ENCODE assay signal across 12 mouse cellular contexts in the genomic region with DNA sequence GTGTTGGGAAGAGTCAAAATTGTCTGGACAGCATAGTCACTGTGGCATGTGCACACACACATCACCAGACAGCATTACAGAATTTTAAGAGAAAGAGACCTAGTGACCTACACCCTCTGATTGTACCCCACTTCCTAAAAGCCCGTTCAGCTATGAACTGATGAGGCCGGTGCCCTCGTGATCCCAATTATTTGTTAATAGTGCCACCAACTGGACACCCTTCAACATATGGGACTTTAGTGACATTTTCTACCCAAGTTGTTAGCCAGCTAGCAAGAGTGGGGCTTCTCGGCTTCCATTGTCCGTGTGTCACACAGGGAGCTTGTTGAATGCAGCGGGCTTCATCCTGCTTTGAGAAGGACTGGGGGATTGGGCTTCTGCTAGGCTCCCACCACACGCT. TPM values are rescaled to one million over a fixed set of nuclear protein-coding genes. Genes with fewer than 3 reads are reported as not detected.
DNase-seq lines count a peak whose midpoint lies in the region; ATAC-seq and TF ChIP-seq lines count a peak whose summit lies in the region.
"Had no signal": no experiment of that assay in that cellular context is flagged by ENCODE, and none has a peak within 500 bp of the region (broad histone marks: within the 10 kb centered on the region; RNA-seq: fewer than 3 reads in every experiment).

No protein-coding gene starts in this region.

- H3K9me3 ChIP-seq in forebrain, embryonic 10.5 days = peaks cover 13% of the 10 kb centered on the region

- H3K27ac ChIP-seq in layer of hippocampus, adult 2 months = no peak overlapping the region
- H3K27ac ChIP-seq in forebrain, embryonic 10.5 days = no peak overlapping the region
- H3K27ac ChIP-seq: embryonic facial prominence, embryonic 12.5 days; hindbrain, embryonic 13.5 days had no signal

- peaks cover 30% of the 10 kb centered on the region for H3K27me3 ChIP-seq in forebrain, embryonic 10.5 days (ENCODE audit: poor library complexity, severe bottlenecking)
- H3K27me3 ChIP-seq: embryonic facial prominence, embryonic 12.5 days had no signal

- peak; percentile 45 for TF ChIP-seq CTCF in layer of hippocampus, adult 2 months (conservative IDR thresholded peaks at IDR 0.05)

- no peak for DNase-seq in layer of hippocampus, adult 2 months (ENCODE audit: low spot score in 2 of 2)
- DNase-seq in layer of hippocampus, postnatal 36 days = no peak
- DNase-seq in Muller cell, postnatal 12 days (ENCODE audit: inconsistent ontology term) = peak; percentile 15
- DNase-seq in cerebellum, adult 9-11 months = peak; percentile 44
- DNase-seq in thymus, postnatal 14 days = no peak
- DNase-seq in forebrain, embryonic 10.5 days (ENCODE audit: extremely low spot score, low spot score) = no peak
- DNase-seq: left cerebral cortex, postnatal 4 days; right cerebral cortex, postnatal 14 days; thymus, postnatal 25 days had no signal

- WGBS in forebrain, embryonic 10.5 days = 62% methylated on average over 7 of the region's 7 CpGs

- no peak overlapping the region for H3K4me3 ChIP-seq in layer of hippocampus, adult 2 months
- no peak overlapping the region for H3K4me3 ChIP-seq in forebrain, embryonic 10.5 days
- H3K4me3 ChIP-seq: embryonic facial prominence, embryonic 12.5 days; hindbrain, embryonic 13.5 days had no signal

- H3K4me1 ChIP-seq in forebrain, embryonic 10.5 days = peaks cover 22% of the 10 kb centered on the region

- no peaks in the 10 kb centered on the region for H3K36me3 ChIP-seq in forebrain, embryonic 10.5 days (replicated peaks)
- H3K36me3 ChIP-seq: embryonic facial prominence, embryonic 12.5 days; hindbrain, embryonic 13.5 days had no signal

- 0 out of 2 replicates have a peak, but pooled peaks have one; percentile 35 for ATAC-seq in megakaryocyte-erythroid progenitor cell, adult 5-6 weeks (replicated peaks; ENCODE audit: low FRiP score, low TSS enrichment, poor library complexity, severe bottlenecking)

RNA-seq across cellular contexts. Expression of a gene that starts 21.5 kb away (rescaled TPM):
- total RNA-seq in layer of hippocampus, adult 2 months (2021) = 10 to 100 TPM in 1 of 2 experiments, 1 to 10 TPM in 1; 7.8 to 11.1 TPM
- total RNA-seq in layer of hippocampus, postnatal 36 days (2021) = 10 to 100 TPM in 1 of 2 experiments, 1 to 10 TPM in 1; 9.8 to 12.4 TPM
- 8.8 and 11.6 TPM in 2 replicates for total RNA-seq in megakaryocyte-erythroid progenitor cell, adult 5-6 weeks (2014; fragmentation: Nextera tagmentation)
- total RNA-seq in megakaryocyte-erythroid progenitor cell, adult 5-6 weeks (2017) = 20.9 and 41.6 TPM in 2 replicates
- polyA plus RNA-seq in forebrain, embryonic 10.5 days (2016; fragmentation: Nextera tagmentation; extraction: Ambion mirVana) = 2.6 and 3.9 TPM in 2 replicates

Comparison
In these comparisons a context has a peak if more than half of its experiments do, and no peak if none do; other contexts are left out.
1. DNase-seq: peak in Muller cell, postnatal 12 days (single experiment) and cerebellum, adult 9-11 months (single experiment); none in layer of hippocampus, adult 2 months (0 of 2), layer of hippocampus, postnatal 36 days (0 of 2), thymus, postnatal 14 days (single experiment) and forebrain, embryonic 10.5 days (single experiment).